Comparison of ENCODE assay signal across 21 mouse cellular contexts in genomic region chr10:120820781-120821300, GRCm38 (mm10).
A peak's percentile ranks its signal among the peaks of the same experiment; 100 is the strongest.
DNase-seq lines count a peak whose midpoint lies in the region; ATAC-seq and TF ChIP-seq lines count a peak whose summit lies in the region.
"Had no signal": no experiment of that assay in that cellular context is flagged by ENCODE, and none has a peak within 500 bp of the region (broad histone marks: within the 10 kb centered on the region; RNA-seq: fewer than 3 reads in every experiment).

No protein-coding gene starts in this region.

- no peak for TF ChIP-seq POLR2A in brain, embryonic 14.5 days (IDR thresholded peaks at IDR 0.05; ENCODE audit: borderline replicate concordance, extremely low read depth, insufficient read depth, insufficient read length, poor library complexity, severe bottlenecking)

- H3K4me2 ChIP-seq in forebrain, embryonic 11.5 days (ENCODE audit: low read depth, low read length, severe bottlenecking) = no peak overlapping the region
- peak overlapping the region; percentile 21; the same call in 1 of the 2 replicates for H3K4me2 ChIP-seq in limb, embryonic 11.5 days (ENCODE audit: low read depth, severe bottlenecking)
- H3K4me2 ChIP-seq: hindbrain, embryonic 15.5 days; neural tube, embryonic 12.5 days had no signal

- peak; percentile 38 for DNase-seq in embryo, embryonic 10.5 days (ENCODE audit: low spot score)
- no peak for DNase-seq in embryo, embryonic 9.5 days (ENCODE audit: extremely low spot score)
- peak; percentile 62 for DNase-seq in brain, embryonic 14.5 days (ENCODE audit: low read depth)
- DNase-seq in forebrain, embryonic 11.5 days (ENCODE audit: low spot score) = no peak
- peak; percentile 21 for DNase-seq in limb, embryonic 11.5 days (ENCODE audit: low spot score)
- no peak for DNase-seq in cerebellum, adult 8-10 months
- DNase-seq in frontal cortex, adult 2 months (ENCODE audit: extremely low spot score in 1 of 2, low spot score in 1 of 2) = no peak
- no peak for DNase-seq in layer of hippocampus, adult 8-10 months (ENCODE audit: low spot score in 2 of 2)
- DNase-seq: cerebellum, adult 11-12 months; cerebellum, postnatal 36 days; gastrocnemius, postnatal 25 days; kidney, adult 18-20 months; kidney, postnatal 25 days; layer of hippocampus, adult 9-11 months; right cerebral cortex, postnatal 14 days; thymus, postnatal 36 days had no signal

- H3K9ac ChIP-seq in forebrain, embryonic 11.5 days (ENCODE audit: low read length) = no peak overlapping the region
- no peak overlapping the region for H3K9ac ChIP-seq in limb, embryonic 11.5 days (ENCODE audit: low read length)
- H3K9ac ChIP-seq: hindbrain, embryonic 15.5 days; liver, embryonic 14.5 days; neural tube, embryonic 12.5 days had no signal

- no peak for TF ChIP-seq CTCF in brain, embryonic 14.5 days (IDR thresholded peaks at IDR 0.05; ENCODE audit: borderline replicate concordance, extremely low read depth, insufficient read depth, insufficient read length)

- WGBS in forebrain, embryonic 11.5 days = 11% methylated on average over 12 of the region's 12 CpGs
- WGBS in limb, embryonic 11.5 days = 29% methylated on average over 12 of the region's 12 CpGs

- peak overlapping the region; percentile 67; the same call in 1 of the 2 replicates for H3K27ac ChIP-seq in forebrain, embryonic 11.5 days (ENCODE audit: low read depth, low read length)
- peak overlapping the region; percentile 72; the same call in 1 of the 2 replicates for H3K27ac ChIP-seq in limb, embryonic 11.5 days (replicated peaks; ENCODE audit: low read depth, low read length)
- H3K27ac ChIP-seq: hindbrain, embryonic 15.5 days; liver, embryonic 14.5 days; neural tube, embryonic 12.5 days had no signal

- no peaks in the 10 kb centered on the region for H3K27me3 ChIP-seq in forebrain, embryonic 11.5 days (ENCODE audit: control insufficient read depth, insufficient read depth, low read length)
- H3K27me3 ChIP-seq in limb, embryonic 11.5 days (ENCODE audit: control insufficient read depth, insufficient read depth, low read length) = no peaks in the 10 kb centered on the region
- H3K27me3 ChIP-seq: CH12.LX; hindbrain, embryonic 15.5 days; neural tube, embryonic 12.5 days had no signal

- peak; percentile 48 for ATAC-seq in forebrain, embryonic 11.5 days (replicated peaks; ENCODE audit: low FRiP score)
- no peak for ATAC-seq in limb, embryonic 11.5 days (ENCODE audit: insufficient number of reproducible peaks, low FRiP score, low TSS enrichment, low read depth)
- ATAC-seq: lung, postnatal 0 days had no signal

- no peaks in the 10 kb centered on the region for H3K9me3 ChIP-seq in forebrain, embryonic 11.5 days (ENCODE audit: control insufficient read depth, low read length)
- H3K9me3 ChIP-seq in limb, embryonic 11.5 days (ENCODE audit: control insufficient read depth, low read length) = no peaks in the 10 kb centered on the region
- H3K9me3 ChIP-seq: hindbrain, embryonic 15.5 days; neural tube, embryonic 12.5 days had no signal

- no peaks in the 10 kb centered on the region for H3K36me3 ChIP-seq in forebrain, embryonic 11.5 days (ENCODE audit: control insufficient read depth, insufficient read depth, low read length)
- H3K36me3 ChIP-seq in limb, embryonic 11.5 days (ENCODE audit: control insufficient read depth, insufficient read depth, low read length) = no peaks in the 10 kb centered on the region
- H3K36me3 ChIP-seq: hindbrain, embryonic 15.5 days; neural tube, embryonic 12.5 days had no signal

- H3K4me3 ChIP-seq in forebrain, embryonic 11.5 days (ENCODE audit: low read depth, low read length) = no peak overlapping the region
- H3K4me3 ChIP-seq in limb, embryonic 11.5 days (ENCODE audit: low read depth, low read length) = no peak overlapping the region
- H3K4me3 ChIP-seq: hindbrain, embryonic 15.5 days; neural tube, embryonic 12.5 days had no signal

- peaks cover 10% of the 10 kb centered on the region for H3K4me1 ChIP-seq in forebrain, embryonic 11.5 days (replicated peaks; ENCODE audit: control insufficient read depth, insufficient read depth, low read length)
- peaks cover 10% of the 10 kb centered on the region; the same call in 1 of the 2 replicates for H3K4me1 ChIP-seq in limb, embryonic 11.5 days (ENCODE audit: control insufficient read depth, insufficient read depth, low read length)

Comparison
In these comparisons a context has a peak if more than half of its experiments do, and no peak if none do; other contexts are left out.
1. DNase-seq: peak in embryo, embryonic 10.5 days (single experiment), brain, embryonic 14.5 days (single experiment) and limb, embryonic 11.5 days (single experiment); none in embryo, embryonic 9.5 days (single experiment), forebrain, embryonic 11.5 days (single experiment), cerebellum, adult 8-10 months (single experiment), frontal cortex, adult 2 months (0 of 2) and layer of hippocampus, adult 8-10 months (0 of 2).